Mouse (Mus musculus): ENCODE results near the gene Kcnj9. TPM values are rescaled to one million over a fixed set of nuclear protein-coding genes. Genes with fewer than 3 reads are reported as not detected.

Gene Kcnj9
- total RNA-seq, 2 experiments from 2014 or later = 0.07 to 0.14 TPM

DNA sequence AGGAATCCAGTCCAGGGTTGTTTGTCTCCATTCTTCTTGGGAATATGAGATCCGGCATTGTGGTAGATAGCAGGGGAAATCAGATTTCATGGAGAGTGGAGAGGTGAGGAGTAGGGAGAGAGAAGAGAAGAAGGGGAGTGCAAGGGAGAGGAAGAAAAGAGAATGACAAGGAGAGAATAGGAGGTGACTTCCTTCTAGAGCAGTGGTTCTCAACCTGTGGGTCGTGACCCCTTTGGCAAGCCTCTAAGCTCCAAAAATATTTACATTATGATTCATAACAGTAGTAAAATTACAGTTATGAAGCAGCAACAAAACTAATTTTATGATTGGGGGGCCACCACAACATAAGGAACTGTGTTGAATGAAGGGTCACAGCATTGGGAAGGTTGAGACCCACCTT, 3.8 kb upstream of the Kcnj9 start:
- DNase-seq = no peak

DNA sequence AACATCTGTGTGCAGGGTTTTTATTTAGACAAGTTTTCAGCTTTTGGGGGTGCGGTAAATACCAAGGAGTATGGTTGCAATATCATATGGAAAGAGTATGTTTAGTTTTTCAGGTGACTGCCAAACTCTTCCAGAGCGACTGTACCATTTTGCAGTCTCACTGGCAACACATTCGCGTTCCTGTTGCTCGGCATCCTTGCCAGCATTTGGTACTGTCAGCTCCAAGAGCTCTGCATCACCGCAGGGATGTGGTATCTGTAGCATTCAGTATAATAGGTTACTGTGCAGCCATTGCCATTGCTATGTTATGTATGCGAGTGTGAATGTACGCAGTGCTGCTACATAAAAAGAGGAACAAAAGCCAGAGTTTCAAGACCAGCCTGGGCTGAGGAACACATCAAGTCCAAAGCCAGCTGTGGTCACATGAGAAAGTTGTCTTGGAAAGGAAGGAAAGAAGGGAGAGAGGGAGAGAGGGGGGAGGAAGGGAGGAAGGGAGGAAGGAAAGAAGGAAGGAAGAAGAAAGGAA, 2.4 kb upstream of the Kcnj9 start:
- no peak for DNase-seq

GRCm38 (mm10) chr1:172329616-172330015, 498 bp upstream of the Kcnj9 start:
- DNase-seq = no peak

- DNase-seq = no peak
Measured at GRCm38 (mm10) chr1:172328461-172328860, 657 bp downstream of the Kcnj9 start.

DNA sequence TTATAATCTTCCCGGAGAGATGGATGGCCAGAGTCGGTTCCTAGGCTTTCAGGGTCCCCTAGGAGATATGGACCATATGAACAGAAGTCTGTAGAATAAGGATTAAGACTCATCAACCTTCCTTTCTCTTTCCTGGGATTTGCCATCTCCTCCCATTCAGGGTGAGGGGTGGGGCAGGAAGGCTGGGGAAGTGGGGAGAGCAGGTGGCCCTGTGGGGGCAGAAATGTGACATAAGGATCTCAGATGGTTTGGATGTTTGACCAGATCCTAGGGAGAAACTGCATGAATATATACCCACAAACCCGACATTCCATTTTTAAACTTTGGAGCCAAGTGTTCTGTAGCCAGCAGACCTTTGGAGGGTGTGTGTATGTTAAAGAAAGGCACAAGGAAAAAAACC, 1.1 kb downstream of the Kcnj9 start:
- DNase-seq = no peak

DNA sequence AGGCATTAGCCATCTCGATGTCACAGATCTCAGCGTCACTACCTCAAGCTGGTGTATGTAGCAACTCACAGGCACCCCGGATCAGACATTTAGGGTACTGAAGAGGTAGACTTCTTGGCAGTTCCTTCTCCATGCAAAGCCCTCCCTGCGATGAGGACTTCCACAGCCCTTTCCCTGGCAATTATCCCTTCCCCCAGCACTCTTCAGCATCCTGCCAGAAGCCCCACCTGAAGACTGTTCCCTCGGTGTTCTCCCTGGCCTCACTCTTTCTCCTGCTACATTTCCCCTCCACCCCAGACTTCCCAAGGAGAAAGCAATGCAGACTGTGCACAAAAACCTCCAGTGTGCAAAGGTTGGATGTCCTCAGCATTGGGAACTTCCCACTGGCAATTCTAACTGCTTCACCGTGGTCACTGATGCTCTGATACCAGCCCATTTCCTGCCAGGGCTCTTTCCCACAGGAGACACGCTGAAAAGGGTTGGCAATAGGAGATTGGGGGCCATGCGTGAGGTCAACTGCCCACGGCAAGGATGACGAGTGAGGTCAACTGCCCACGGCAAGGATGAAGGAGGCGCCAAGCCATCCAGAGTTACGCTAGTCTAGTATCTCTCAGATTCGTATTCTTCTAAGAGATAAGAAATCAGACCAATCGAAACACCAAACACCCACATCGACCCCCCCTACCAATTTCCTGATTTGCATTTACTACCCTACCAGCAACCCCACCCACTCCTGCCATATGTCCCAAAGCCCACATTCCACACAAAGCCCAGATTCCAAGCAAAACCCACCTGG, 1.7 kb downstream of the Kcnj9 start:
- DNase-seq = no peak

DNA sequence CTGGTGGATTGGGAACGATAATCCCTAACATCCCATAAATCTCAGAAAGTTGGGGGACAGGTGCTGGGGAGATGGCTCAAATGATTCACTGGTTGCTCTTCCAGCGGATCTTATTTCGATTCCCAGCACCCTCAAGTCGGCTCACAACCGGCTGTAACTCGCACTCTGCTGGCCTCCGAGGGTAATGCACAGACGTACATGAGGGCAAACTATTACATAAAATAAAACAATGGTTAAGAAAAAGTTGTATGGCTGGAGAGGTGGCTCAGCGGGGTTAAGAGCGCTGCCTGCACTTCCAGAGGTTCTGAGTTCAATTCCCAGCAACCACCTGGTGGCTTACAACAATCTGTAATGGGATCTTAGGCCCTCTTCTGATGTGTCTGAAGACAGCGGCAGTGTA, 2.4 kb downstream of the Kcnj9 start:
- DNase-seq = no peak

DNA sequence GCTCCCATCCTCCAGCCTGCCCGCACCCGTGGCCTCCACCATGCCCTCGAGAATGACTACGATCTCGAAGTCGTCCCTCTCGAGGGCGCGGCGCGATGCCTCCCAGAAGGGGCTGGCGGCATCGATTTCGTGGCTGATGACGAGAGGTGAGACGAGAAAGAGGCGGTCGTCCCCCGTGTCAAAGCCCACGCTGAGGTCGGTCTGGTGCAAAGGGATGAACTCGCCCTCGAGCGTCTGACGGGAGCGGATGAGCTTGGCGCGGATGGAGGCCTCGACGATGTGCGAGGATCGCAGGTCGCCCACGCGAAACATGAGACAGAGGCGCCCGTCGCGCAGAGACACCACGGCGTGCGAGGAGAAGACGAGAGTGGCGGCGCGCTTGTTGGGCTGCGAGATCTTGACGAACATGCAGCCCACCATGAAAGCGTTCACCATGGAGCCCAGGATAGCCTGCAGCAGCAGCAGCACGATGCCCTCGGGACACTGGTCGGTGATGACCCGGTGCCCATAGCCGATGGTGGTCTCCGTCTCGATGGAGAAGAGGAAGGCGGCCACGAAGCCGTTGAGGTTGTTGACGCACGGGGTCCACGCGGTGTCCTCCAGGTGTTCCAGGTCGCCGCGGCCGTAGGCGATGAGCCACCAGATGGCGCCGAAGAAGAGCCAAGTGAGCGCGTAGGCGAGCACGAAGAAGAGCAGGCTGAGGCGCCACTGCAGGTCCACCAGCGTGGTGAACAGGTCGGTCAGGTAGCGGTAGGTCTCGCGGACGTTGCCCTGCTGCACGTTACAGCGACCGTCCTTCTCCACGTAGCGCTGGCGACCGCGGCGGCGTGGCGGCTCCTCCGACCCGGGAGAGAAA, 3.2 kb downstream of the Kcnj9 start:
- DNase-seq = peak; percentile 53

DNA sequence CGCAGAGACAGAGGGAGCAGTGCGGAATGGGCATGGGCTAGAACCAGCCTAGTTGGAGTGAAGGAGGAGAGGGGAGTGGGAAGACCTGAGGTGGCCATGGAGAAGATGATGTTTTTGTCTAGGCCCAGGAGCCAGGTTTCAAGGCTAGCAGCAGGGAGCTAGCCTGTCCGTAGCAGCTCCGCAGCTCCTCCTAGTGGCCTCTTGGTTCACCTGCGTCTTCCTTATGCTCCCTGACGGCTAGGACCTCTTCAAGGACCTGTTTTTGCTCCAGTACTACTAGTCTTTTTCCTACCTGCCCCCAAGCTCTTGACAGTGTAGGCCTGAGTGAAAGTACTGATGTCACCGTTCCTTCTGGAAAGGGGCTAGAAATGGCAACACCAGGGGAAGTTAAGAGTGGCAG, 4.4 kb downstream of the Kcnj9 start:
- peak; percentile 81 for DNase-seq

- no peak for DNase-seq
Measured at GRCm38 (mm10) chr1:172323801-172324359, 5.2 kb downstream of the Kcnj9 start.

- DNase-seq = no peak
Measured at GRCm38 (mm10) chr1:172323298-172323697, 5.8 kb downstream of the Kcnj9 start.

GRCm38 (mm10) chr1:172322725-172323124, 6.4 kb downstream of the Kcnj9 start:
- DNase-seq = peak; percentile 11

DNA sequence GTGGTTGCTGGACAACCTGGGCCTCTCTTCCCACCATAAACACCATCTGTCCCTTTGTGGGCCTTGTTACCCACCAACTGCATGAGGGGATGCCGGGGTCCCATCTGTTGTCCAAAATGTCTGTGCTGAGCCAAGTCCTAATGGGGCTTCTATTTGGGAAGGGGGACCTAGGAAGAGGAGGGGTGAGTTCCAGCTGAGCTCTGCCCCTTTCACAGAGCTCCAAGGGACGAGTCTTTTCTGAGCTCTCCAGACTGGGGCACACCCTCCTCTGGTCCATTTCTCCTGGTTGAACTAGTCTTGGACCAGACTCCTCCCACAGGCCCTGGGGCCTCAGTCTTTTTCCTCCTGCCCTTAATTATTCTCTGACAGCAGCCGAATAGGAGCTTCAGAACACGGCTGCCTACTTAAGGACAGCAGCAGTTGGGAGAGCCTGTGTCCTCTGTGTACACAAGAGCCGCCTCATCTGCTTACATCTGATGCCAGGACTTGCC, 9.2 kb downstream of the Kcnj9 start:
- DNase-seq = peak; percentile 7

GRCm38 (mm10) chr1:172319346-172319745, 9.8 kb downstream of the Kcnj9 start:
- DNase-seq = no peak

GRCm38 (mm10) chr1:172318424-172319035, 10.6 kb downstream of the Kcnj9 start:
- DNase-seq = peak; percentile 10

DNA sequence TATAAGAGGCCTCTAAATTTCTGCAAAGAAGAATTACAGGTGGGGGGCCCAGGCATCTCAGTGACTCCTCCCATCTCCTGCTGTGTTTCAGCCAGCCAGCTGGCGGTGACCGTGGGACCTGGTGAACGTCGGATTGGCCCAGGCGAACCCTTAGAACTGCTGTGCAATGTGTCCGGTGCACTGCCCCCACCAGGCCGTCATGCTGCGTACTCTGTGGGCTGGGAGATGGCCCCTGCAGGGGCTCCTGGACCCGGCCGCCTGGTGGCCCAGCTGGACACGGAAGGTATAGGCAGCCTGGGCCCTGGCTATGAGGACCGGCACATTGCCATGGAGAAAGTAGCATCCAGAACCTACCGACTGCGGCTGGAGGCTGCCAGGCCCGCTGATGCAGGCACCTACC, 11.2 kb downstream of the Kcnj9 start:
- no peak for DNase-seq

GRCm38 (mm10) chr1:172317431-172317830, 11.7 kb downstream of the Kcnj9 start:
- DNase-seq = no peak

- DNase-seq = no peak
Measured at GRCm38 (mm10) chr1:172314911-172315310, 14.2 kb downstream of the Kcnj9 start.

GRCm38 (mm10) chr1:172313613-172314411, 15.3 kb downstream of the Kcnj9 start:
- DNase-seq = no peak

GRCm38 (mm10) chr1:172312768-172313561, 16.2 kb downstream of the Kcnj9 start:
- DNase-seq = no peak

Data from gastrocnemius, postnatal 10 days (tissue).